Mouse (Mus musculus) spleen, postnatal 10 days (tissue): Measurements from ENCODE around the gene Il12rb1.

Experiments
- DNase-seq, 2 experiments: peaks; one replicate each; pipeline ENCODE4 v3.0.0; 2021 to 2022; ENCODE audit warnings: low spot score in 2 of 2

The Il12rb1 gene

DNA sequence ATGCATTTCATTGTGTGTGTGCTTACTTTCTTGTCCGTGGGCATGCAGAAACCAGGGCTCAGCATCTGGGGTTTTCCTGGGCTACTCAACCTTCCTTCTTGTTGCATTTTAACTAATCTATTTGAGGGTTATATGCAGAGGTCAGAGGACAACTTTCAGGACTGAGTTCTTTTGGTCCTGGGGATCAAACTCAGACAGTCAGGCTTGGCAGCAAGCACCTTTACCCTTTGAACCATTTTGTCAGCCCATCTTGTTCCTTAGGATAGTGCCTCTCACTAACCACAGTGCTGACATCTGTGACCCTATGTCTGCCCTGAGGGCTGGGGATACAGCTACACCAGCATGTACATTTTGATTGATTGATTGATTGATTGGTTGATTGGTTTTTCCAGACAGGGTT lies 19.5 kb downstream of the Il12rb1 start:
- no peak for DNase-seq

- no peak for DNase-seq
Measured at GRCm38 (mm10) chr8:70831517-70831916, 23.3 kb downstream of the Il12rb1 start.

- no peak for DNase-seq
Measured at GRCm38 (mm10) chr8:70832371-70832770, 24.1 kb downstream of the Il12rb1 start.

- DNase-seq, result no peak
Measured at GRCm38 (mm10) chr8:70833018-70833482, 24.8 kb downstream of the Il12rb1 start.

DNA sequence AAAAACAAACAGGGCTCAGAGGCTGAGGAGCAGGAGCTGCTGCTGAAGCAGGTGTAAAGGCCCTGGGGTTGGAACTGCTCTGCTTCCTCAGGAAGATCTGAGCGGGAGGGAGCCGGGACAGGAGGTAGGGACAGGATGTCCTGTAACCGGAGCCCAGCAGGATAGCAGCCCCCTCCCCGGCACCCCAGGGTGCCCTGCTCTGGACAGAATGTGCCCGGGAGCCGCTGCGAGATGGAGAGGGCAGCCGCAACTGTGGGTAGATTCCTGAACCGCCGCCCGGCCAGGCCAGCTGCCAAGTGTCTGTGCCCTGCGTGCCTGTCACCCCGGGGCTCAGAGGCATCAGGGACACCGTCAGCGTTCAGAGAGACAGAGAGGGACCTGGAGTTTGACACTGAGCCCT lies 25.3 kb downstream of the Il12rb1 start:
- DNase-seq, result peak in 1 of 2 experiments; percentile 46

DNA sequence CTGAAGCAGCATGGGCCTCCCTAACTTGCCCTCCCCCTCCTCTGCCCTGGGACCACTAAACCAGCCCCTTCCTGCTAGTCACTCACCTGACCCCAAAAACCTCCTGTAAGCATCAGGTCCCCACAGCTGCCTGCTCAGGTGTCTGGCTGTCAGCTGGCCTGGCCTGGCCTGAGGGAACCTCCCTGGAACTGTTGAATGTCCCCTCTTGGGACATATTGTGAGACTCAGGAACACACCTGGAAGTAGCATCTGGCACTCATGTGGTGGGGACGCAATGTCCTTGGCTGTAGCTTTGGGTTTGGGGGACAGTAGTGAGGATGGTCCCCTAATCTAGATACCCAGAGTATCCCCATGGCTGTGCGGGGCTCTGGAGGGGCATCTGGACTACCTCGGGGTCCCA lies 25.8 kb downstream of the Il12rb1 start:
- DNase-seq, result no peak

DNA sequence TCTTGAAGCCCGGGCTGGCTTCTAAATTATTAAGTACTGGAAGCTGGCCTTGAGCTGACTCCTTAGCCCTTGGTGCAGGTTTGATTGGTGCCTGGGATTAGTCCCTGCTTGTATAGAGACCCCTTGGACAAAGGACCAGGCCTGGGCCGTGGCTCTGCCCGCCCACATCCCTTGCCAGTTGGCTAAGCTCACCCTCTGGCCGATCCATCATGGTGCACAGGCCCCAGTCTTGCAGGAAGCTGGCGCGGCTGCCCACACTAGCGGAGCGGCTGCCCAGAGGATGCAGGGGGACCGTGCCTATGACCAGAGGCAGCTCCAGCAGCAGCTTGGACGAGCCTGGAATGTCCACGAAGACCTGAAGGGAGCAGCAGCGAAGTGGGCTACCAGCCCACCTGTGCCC lies 28.4 kb downstream of the Il12rb1 start:
- DNase-seq, result no peak

GRCm38 (mm10) chr8:70838654-70839407 lies 30.6 kb downstream of the Il12rb1 start:
- peak; percentile 60 to 64 for DNase-seq

DNA sequence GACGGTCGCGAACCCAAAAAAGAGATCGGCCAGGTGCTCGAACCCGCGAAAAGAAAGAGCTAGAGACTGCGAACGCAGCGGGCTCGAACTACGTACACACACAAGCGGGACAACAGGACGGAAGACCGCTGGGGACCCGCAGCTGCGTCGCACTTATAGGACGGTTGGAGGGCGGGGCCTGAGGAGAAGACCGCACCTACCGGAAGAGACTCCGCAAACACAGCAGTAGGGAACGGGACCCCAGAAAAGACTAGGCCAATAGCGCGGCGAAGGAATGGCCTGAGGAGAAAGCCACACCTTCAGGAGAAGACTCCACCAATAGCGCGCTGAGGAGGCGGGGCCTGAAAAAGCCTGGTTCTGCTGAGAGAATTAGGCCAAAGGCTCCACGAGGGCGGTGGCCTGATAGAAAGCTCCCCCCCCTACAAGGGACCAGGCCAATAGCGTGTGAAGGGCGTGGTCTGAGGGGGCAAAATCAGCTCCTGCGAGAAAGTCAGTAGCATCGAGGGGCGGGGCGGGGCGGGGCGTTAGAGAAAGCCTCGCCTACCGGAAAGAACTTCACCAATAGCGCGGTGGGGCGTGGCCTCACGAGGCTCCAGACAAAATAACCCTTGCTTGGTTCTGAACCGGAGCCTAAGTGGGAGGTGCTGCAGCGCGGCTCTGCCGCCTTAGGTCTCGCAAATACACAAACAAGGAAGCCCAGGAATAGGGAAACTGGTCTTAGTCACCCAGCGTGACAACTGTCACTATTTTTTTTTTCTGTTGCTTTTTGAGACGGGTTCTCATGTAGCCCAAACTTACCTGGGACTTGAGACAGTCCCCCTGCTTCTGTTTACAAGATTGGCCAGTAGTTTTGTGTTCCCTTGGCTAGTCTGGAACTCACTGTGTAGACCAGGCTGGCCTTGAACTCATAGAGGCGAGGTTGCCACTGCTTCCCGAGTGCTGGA lies 31.4 kb downstream of the Il12rb1 start, which contains the start of gene Arrdc2:
Arrdc2 (minus strand) TSS at position 313 of the 944 bp plus-strand sequence.
- DNase-seq, result peak; percentile 96 to 100

GRCm38 (mm10) chr8:70840590-70840989 lies 32.3 kb downstream of the Il12rb1 start:
- peak; percentile 48 to 57 for DNase-seq

- peak; percentile 96 to 99 for DNase-seq
Measured at GRCm38 (mm10) chr8:70841147-70842072, 33.2 kb downstream of the Il12rb1 start.

DNA sequence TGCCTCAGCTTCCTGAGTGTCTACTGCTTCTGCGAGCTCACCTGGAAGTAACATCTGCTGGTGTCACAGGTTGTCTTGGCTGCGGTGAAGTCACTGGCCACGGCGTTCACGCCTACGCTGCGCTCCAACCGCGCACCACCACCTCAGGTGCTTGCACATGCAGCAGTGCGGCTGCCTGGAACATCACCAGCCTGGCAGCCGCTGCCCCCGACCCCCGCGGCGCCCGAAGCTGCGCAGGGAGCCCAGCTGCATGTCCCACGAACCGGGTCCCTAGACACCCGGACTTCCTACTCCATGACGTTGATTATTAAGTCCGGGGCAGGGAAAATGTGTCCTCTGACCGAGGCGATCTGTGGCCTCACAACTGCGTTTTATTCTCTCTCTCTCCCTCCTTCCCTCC lies 34.2 kb downstream of the Il12rb1 start:
- DNase-seq, result no peak

DNA sequence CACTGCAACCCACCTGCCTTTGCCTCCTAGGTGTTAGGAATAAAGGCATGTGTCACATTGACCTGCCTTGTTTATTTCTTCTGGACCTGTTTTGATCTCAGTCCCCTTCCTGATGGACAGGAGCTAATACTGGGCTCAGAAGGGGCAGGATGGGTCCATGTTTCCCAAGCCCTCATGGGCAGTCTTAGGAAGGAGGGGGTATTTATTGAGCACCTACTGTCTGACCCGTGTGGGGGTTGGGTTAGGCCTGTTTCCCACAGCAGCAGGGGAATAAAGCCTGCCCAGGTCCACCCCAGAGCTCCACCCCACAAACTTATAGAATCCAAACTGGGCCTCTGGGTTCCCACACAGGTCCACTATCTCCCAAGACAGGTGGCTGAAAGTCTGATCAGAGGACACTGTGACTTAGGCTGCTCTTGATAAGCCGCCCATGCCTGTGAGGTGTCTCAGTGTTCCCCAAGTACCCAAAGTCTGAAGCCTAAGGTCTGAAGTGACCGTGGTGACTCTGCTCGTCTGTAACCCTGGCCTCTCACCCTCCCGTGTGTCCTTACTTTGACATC lies 35.0 kb downstream of the Il12rb1 start:
- DNase-seq, result peak; percentile 69 to 73

GRCm38 (mm10) chr8:70843941-70844340 lies 35.7 kb downstream of the Il12rb1 start:
- DNase-seq, result peak in 1 of 2 experiments; percentile 43

DNA sequence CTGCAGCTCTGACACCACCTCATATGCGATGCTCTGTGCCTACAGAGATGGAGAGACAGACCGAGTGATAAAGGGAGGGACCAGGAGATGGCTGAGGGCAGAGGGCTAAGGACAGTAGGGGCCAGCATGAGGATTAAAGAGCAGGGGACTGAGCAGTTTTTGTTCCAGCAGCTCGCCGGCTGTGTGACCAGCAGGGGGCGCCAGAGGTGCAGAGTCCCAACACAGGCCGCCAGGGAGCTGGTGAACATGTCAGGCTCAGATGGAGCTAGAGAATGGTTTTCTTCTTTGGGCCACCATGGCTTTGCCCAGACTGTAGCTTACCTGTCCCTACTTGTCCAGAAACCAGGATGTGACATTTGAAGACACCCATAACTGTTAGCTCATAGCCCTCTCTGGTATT lies 36.3 kb downstream of the Il12rb1 start:
- DNase-seq, result peak; percentile 97

DNA sequence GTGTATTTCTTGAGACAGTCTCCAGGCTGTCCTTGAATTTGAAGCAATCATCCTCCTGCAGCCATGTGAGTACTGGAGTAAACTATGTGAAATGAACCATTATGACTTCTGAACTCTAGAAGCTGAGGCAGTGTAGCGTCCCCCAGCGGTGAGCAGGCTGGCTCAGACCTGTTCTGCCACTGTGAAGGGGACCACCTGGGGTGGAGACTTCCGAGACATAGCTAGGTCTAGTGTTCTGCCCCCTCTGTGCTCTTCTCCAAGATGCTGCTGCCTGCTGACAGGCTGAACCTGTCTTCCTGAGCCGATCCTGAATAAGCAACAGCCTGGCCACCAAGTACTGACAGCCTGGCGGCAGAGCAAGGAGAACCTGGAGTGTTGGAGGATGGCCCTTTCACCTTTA lies 36.9 kb downstream of the Il12rb1 start:
- no peak for DNase-seq

GRCm38 (mm10) chr8:70846371-70847154 lies 38.3 kb downstream of the Il12rb1 start:
- peak in 1 of 2 experiments; percentile 67 for DNase-seq

- no peak for DNase-seq
Measured at GRCm38 (mm10) chr8:70849333-70849990, 41.2 kb downstream of the Il12rb1 start.

- no peak for DNase-seq
Measured at GRCm38 (mm10) chr8:70850132-70850845, 42.0 kb downstream of the Il12rb1 start.
